Mouse (Mus musculus): ENCODE results near the gene Zfand4.

- TF ChIP-seq POLR2A (IDR thresholded peaks at IDR 0.05; ENCODE audit: control insufficient read depth, low read depth, low read length), result no peak
- TF ChIP-seq CTCF (IDR thresholded peaks at IDR 0.05; ENCODE audit: control insufficient read depth, insufficient read depth, insufficient replicate concordance, low read depth, low read length), result no peak
Measured at GRCm38 (mm10) chr6:116266273-116267109, 2.5 kb downstream of the Zfand4 start.

All from testis, adult 2 months (tissue).